ENCODE assay signal across 25 mouse cellular contexts in the genomic region with DNA sequence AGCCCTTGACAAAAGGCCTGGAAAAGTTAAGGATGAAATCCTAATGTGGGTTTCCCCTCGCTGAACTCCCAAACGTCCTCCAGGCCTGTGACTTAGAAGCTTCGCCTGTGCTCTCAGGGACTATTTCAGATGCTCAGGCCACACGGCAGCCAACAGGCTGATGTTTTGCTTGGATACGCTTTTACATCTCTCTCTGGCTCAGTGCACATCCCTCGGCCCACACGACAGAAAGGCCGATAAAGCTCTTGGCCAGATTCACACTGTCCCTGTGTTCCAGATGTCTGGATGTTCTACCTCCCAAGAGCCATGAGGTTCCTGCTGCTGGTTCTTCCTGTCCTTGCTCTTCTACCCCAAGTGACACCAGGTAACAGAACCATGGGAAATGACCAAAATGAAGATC. TPM values are rescaled to one million over a fixed set of nuclear protein-coding genes. Genes with fewer than 3 reads are reported as not detected.
"Had no signal": no experiment of that assay in that cellular context is flagged by ENCODE, and none has a peak within 500 bp of the region (broad histone marks: within the 10 kb centered on the region; RNA-seq: fewer than 3 reads in every experiment).

No protein-coding gene starts in this region.

- H3K9me3 ChIP-seq: lung, embryonic 15.5 days; midbrain, embryonic 13.5 days; midbrain, embryonic 15.5 days; neural tube, embryonic 12.5 days; stomach, embryonic 15.5 days had no signal

- H3K9ac ChIP-seq: lung, embryonic 15.5 days; midbrain, embryonic 13.5 days; midbrain, embryonic 15.5 days; neural tube, embryonic 12.5 days; stomach, embryonic 15.5 days had no signal

- H3K4me2 ChIP-seq: lung, embryonic 15.5 days; midbrain, embryonic 11.5 days; midbrain, embryonic 13.5 days; midbrain, embryonic 15.5 days; neural tube, embryonic 12.5 days; stomach, embryonic 15.5 days had no signal

- DNase-seq: lung, adult 2 months; lung, postnatal 14 days; lung, postnatal 36 days; right cerebral cortex, postnatal 14 days; thymus, adult 2 months; thymus, postnatal 25 days; thymus, postnatal 4 days had no signal

- H3K36me3 ChIP-seq: lung, embryonic 15.5 days; midbrain, embryonic 13.5 days; midbrain, embryonic 15.5 days; neural tube, embryonic 12.5 days; stomach, embryonic 15.5 days had no signal

- ATAC-seq: lung, postnatal 0 days; midbrain, embryonic 13.5 days; midbrain, embryonic 15.5 days had no signal

- H3K4me3 ChIP-seq: lung, embryonic 15.5 days; megakaryocyte, embryonic 14.5 days; midbrain, embryonic 13.5 days; midbrain, embryonic 15.5 days; neural tube, embryonic 12.5 days; stomach, embryonic 15.5 days had no signal

- H3K27me3 ChIP-seq: lung, embryonic 15.5 days; midbrain, embryonic 13.5 days; midbrain, embryonic 15.5 days; neural tube, embryonic 12.5 days; stomach, embryonic 15.5 days had no signal

- H3K4me1 ChIP-seq: lung, embryonic 15.5 days; midbrain, embryonic 13.5 days; midbrain, embryonic 15.5 days; neural tube, embryonic 12.5 days; stomach, embryonic 15.5 days had no signal

- H3K27ac ChIP-seq: lung, embryonic 15.5 days; macrophage; midbrain, embryonic 13.5 days; midbrain, embryonic 15.5 days; neural tube, embryonic 12.5 days; stomach, embryonic 15.5 days; stomach, postnatal 0 days had no signal

RNA-seq across cellular contexts. Expression of a gene that starts 0.9 kb away (rescaled TPM):
- total RNA-seq: megakaryocyte progenitor cell, adult 5-6 weeks; midbrain, postnatal 0 days; monocyte, adult 5-6 weeks; neutrophil, adult 5-6 weeks had no signal
- polyA plus RNA-seq: lung, adult 2 months; lung, embryonic 15.5 days; lung, postnatal 0 days; macrophage; midbrain, embryonic 11.5 days; midbrain, embryonic 13.5 days; midbrain, embryonic 15.5 days; midbrain, postnatal 0 days; neural tube, embryonic 12.5 days; neural tube, embryonic 14.5 days; spleen, adult 2 months; stomach, embryonic 15.5 days; stomach, postnatal 0 days; thymus, adult 2 months; urinary bladder, adult 2 months had no signal

RNA-seq across cellular contexts. Expression of a gene that starts 4.3 kb away (rescaled TPM):
- total RNA-seq: megakaryocyte progenitor cell, adult 5-6 weeks; midbrain, postnatal 0 days; monocyte, adult 5-6 weeks; neutrophil, adult 5-6 weeks had no signal
- polyA plus RNA-seq: lung, adult 2 months; lung, embryonic 15.5 days; lung, postnatal 0 days; macrophage; midbrain, embryonic 11.5 days; midbrain, embryonic 13.5 days; midbrain, embryonic 15.5 days; midbrain, postnatal 0 days; neural tube, embryonic 12.5 days; neural tube, embryonic 14.5 days; spleen, adult 2 months; stomach, embryonic 15.5 days; stomach, postnatal 0 days; testis, adult 2 months; thymus, adult 2 months; urinary bladder, adult 2 months had no signal

RNA-seq across cellular contexts. Expression of a gene that starts 6.6 kb away (rescaled TPM):
- total RNA-seq: megakaryocyte progenitor cell, adult 5-6 weeks; midbrain, postnatal 0 days; monocyte, adult 5-6 weeks; neutrophil, adult 5-6 weeks had no signal
- polyA plus RNA-seq: lung, adult 2 months; lung, embryonic 15.5 days; macrophage; midbrain, embryonic 11.5 days; midbrain, embryonic 13.5 days; midbrain, embryonic 15.5 days; midbrain, postnatal 0 days; neural tube, embryonic 12.5 days; neural tube, embryonic 14.5 days; spleen, adult 2 months; stomach, embryonic 15.5 days; stomach, postnatal 0 days; urinary bladder, adult 2 months had no signal

RNA-seq across cellular contexts. Expression of a gene that starts 25.7 kb away (rescaled TPM):
- total RNA-seq: megakaryocyte progenitor cell, adult 5-6 weeks; midbrain, postnatal 0 days; monocyte, adult 5-6 weeks; neutrophil, adult 5-6 weeks had no signal
- polyA plus RNA-seq: lung, adult 2 months; lung, embryonic 15.5 days; lung, postnatal 0 days; macrophage; midbrain, embryonic 11.5 days; midbrain, embryonic 13.5 days; midbrain, embryonic 15.5 days; midbrain, postnatal 0 days; neural tube, embryonic 12.5 days; neural tube, embryonic 14.5 days; spleen, adult 2 months; stomach, embryonic 15.5 days; stomach, postnatal 0 days; thymus, adult 2 months had no signal

RNA-seq across cellular contexts. Expression of a gene that starts 30.6 kb away (rescaled TPM):
- total RNA-seq: megakaryocyte progenitor cell, adult 5-6 weeks; midbrain, postnatal 0 days; monocyte, adult 5-6 weeks; neutrophil, adult 5-6 weeks had no signal
- polyA plus RNA-seq: lung, adult 2 months; lung, embryonic 15.5 days; lung, postnatal 0 days; macrophage; midbrain, embryonic 11.5 days; midbrain, embryonic 13.5 days; midbrain, embryonic 15.5 days; midbrain, postnatal 0 days; neural tube, embryonic 12.5 days; neural tube, embryonic 14.5 days; spleen, adult 2 months; stomach, embryonic 15.5 days; thymus, adult 2 months; urinary bladder, adult 2 months had no signal
